Mouse (Mus musculus) limb, embryonic 14.5 days (tissue): ENCODE measurements around the gene Fam187b. TPM values are rescaled to one million over a fixed set of nuclear protein-coding genes. Genes with fewer than 3 reads are reported as not detected.

Experiments
- ATAC-seq: fragments of 200-750 bp; cut with Nextera tagmentation; 2 replicates; pipeline ENCODE4 v1.8.0; 2017; ENCODE audit warnings: low read depth, moderate number of reproducible peaks, moderate TSS enrichment; ENCODE audit not compliant: low FRiP score
- DNase-seq: peaks from one replicate; pipeline ENCODE4 v3.0.0-alpha.2; 2015; ENCODE audit warnings: low spot score
- H3K27ac ChIP-seq: fragments of 300-500 bp; sonication (generic); replicated peaks from 2 replicates; pipeline ENCODE4 v1.5.1; 2014; ENCODE audit warnings: low read depth, mild to moderate bottlenecking, low read length, moderate library complexity, mixed read lengths
- H3K27me3 ChIP-seq: fragments of 300-500 bp; sonication (generic); 2 replicates; pipeline ENCODE4 v1.6.1; 2014; ENCODE audit warnings: low read length, mixed read lengths; ENCODE audit not compliant: control insufficient read depth, insufficient read depth
- H3K36me3 ChIP-seq: fragments of 300-500 bp; sonication (generic); 2 replicates; pipeline ENCODE4 v1.6.1; 2014; ENCODE audit warnings: mild to moderate bottlenecking, low read length, moderate library complexity, mixed read lengths; ENCODE audit not compliant: control insufficient read depth, insufficient read depth
- H3K4me1 ChIP-seq: fragments of 300-500 bp; sonication (generic); 2 replicates; pipeline ENCODE4 v1.6.1; 2014; ENCODE audit warnings: antibody characterized with exemption, low read length, mixed read lengths; ENCODE audit not compliant: control insufficient read depth, insufficient read depth
- H3K4me2 ChIP-seq: fragments of 300-500 bp; sonication (generic); replicated peaks from 2 replicates; pipeline ENCODE4 v1.6.1; 2014; ENCODE audit warnings: low read depth, mild to moderate bottlenecking, low read length, moderate library complexity; ENCODE audit not compliant: severe bottlenecking
- H3K4me3 ChIP-seq: fragments of 300-500 bp; sonication (generic); replicated peaks from 2 replicates; pipeline ENCODE4 v1.5.1; 2014; ENCODE audit warnings: low read length
- H3K9ac ChIP-seq: fragments of 300-500 bp; sonication (generic); 2 replicates; pipeline ENCODE4 v1.6.1; 2014; ENCODE audit warnings: mild to moderate bottlenecking, low read depth, low read length, moderate library complexity; ENCODE audit not compliant: severe bottlenecking
- H3K9me3 ChIP-seq: fragments of 300-500 bp; sonication (generic); 2 replicates; pipeline ENCODE4 v1.6.1; 2016; ENCODE audit warnings: low read length; ENCODE audit not compliant: control insufficient read depth
- POLR2A ChIP-seq: fragments of 200-500 bp; IDR thresholded peaks from 2 replicates; pipeline ENCODE4 v1.8.0; 2012; ENCODE audit warnings: inconsistent platforms, mild to moderate bottlenecking, moderate library complexity, borderline replicate concordance; ENCODE audit not compliant: insufficient read depth, insufficient read length; ENCODE audit errors: extremely low read depth
- WGBS: fragments of 180-500 bp; shearing (Covaris S2); extraction: QIAGEN DNeasy Blood & Tissue Kit; methylation state at CpG from one replicate; pipeline ENCODE4 v1.1.7; 2014; 5-methylcytosine and 5-hydroxymethylcytosine counted together
- polyA plus RNA-seq, 2 experiments: library from polyadenylated mRNA; depleted of rRNA in 1 of 2; stranded (reverse) in 1 of 2; unstranded in 1 of 2; fragments of >200 nt; fragmentation: Nextera tagmentation in 1 of 2; extraction: Ambion mirVana in 1 of 2; gene quantifications; 2 replicates each; pipeline versions ENCODE4 v1.2.1 to v1.2.3; 2012 to 2014

Fam187b gene
- polyA plus RNA-seq, 2 experiments = 1.1 to 1.4 TPM

DNA sequence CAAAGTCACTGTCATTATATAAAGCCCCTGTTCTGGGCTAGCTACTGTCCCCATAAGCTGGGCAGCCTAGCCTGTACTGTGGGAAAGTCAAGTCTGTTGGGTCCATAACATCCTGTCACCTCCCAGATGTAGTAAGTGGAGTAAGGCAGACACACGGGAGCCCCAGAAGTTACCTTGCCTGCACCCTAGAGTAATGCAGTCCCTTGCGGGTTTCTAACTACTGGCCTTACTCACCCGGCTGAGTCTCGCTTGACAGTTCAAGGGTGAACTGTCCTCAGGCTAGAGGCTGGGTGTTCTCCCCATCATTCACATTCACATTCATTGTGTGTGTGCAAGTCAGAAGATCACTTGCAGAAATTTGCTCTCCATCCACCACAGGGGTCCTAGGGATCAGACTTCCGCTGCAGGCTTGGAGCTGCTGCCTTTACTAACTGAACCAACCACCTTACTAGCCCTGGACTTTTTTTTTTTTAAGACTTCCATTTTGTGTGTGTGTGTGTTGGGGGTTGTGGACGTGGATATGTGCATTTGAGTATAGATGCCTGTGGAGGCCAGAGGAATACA, 13.7 kb upstream of the Fam187b start:
- WGBS = 86% methylated on average over 6 of the region's 6 CpGs
- no peak overlapping the region for H3K27ac ChIP-seq
- H3K9ac ChIP-seq = no peak overlapping the region
- no peak for DNase-seq
- H3K36me3 ChIP-seq = peaks cover 24% of the 10 kb centered on the region
- peaks cover 12% of the 10 kb centered on the region for H3K4me1 ChIP-seq
- H3K27me3 ChIP-seq = no peaks in the 10 kb centered on the region
- no peak for TF ChIP-seq POLR2A
- no peak overlapping the region for H3K4me3 ChIP-seq
- ATAC-seq = no peak
- no peaks in the 10 kb centered on the region for H3K9me3 ChIP-seq
- H3K4me2 ChIP-seq = no peak overlapping the region

DNA sequence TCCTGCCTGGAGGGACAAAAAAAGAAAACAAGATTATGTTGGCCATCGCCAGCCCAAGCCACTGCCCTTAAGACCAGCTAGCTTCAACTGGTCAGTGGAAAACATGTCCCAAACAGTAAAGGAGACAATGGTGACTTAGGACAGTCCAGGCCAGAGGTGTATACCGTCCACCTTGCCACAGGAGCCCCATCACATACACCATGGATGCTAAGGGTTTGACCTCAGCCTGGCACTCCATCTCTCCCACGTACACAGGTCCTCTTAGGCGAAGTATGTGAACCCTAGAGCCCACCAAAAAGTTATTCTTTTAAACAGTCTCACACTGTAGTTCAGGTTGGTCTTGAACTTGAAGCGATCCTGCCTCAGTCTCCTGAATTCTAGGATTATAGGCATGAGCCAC, 10.7 kb upstream of the Fam187b start:
- Histone ChIP-seq H3K36me3 (peaks cover 21% of the 10 kb centered on the region), H3K9ac (no peak overlapping the region), H3K4me3 (no peak overlapping the region), H3K4me1 (peaks cover 6% of the 10 kb centered on the region), H3K27ac (no peak overlapping the region), H3K4me2 (no peak overlapping the region), H3K27me3 (no peaks in the 10 kb centered on the region), H3K9me3 (no peaks in the 10 kb centered on the region)
- no peak for DNase-seq
- no peak for TF ChIP-seq POLR2A
- WGBS = 93% methylated on average over 5 of the region's 5 CpGs
- ATAC-seq = no peak

DNA sequence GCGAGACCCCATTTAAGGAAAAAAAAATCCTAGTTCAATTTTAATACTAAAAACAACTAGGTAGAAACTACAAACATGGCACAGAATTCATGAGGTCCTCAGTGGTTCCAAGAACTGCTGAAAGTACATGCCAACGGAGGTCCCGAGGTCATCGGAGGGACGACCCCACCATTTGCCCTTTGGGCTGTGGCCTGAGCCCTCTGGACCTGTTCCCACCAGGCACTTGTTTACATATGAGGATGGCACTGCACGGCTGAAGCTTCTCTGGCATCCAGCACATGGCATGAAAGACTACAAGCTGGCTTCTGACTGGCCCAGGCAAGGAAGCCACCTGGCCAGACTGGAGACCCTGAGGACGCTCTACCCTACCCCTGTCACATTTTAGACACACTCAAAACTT, 9.2 kb upstream of the Fam187b start:
- Histone ChIP-seq H3K9ac (no peak overlapping the region), H3K27me3 (no peaks in the 10 kb centered on the region), H3K36me3 (peaks cover 8% of the 10 kb centered on the region; the same call in 1 of the 2 replicates), H3K4me2 (no peak overlapping the region), H3K4me1 (0 out of 2 replicates have a peak, but pooled peaks cover 1% of the 10 kb centered on the region), H3K4me3 (no peak overlapping the region), H3K9me3 (no peaks in the 10 kb centered on the region), H3K27ac (no peak overlapping the region)
- TF ChIP-seq POLR2A = no peak
- no peak for ATAC-seq
- WGBS = 84% methylated on average over 7 of the region's 7 CpGs
- DNase-seq = no peak

DNA sequence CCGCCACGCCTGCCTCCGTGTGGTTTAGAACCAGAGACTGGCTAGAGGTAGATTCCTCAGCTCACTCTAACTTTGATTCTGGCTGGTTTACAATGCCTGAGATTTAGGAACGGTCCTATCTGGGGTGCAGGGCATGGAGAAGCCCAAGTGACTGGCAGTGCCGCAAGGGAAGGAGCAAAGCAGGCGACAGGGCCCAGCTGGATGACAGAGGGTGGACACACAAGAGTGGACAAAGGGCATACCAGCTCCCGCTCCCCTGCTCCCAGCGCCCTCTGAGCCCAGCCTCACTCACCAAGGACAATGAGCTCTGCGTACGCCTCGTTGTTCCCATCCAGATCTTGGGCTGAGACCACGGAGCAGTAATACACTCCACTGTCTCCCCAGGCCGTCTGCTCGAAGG, 7.9 kb upstream of the Fam187b start:
- no peak overlapping the region for H3K9ac ChIP-seq
- 0 out of 2 replicates have a peak, but pooled peaks cover 4% of the 10 kb centered on the region for H3K4me1 ChIP-seq
- DNase-seq (no peak), ATAC-seq (no peak)
- no peak for TF ChIP-seq POLR2A
- no peak overlapping the region for H3K4me3 ChIP-seq
- H3K36me3 ChIP-seq = no peaks in the 10 kb centered on the region
- no peak overlapping the region for H3K27ac ChIP-seq
- H3K4me2 ChIP-seq = no peak overlapping the region
- H3K9me3 ChIP-seq = no peaks in the 10 kb centered on the region
- no peaks in the 10 kb centered on the region for H3K27me3 ChIP-seq
- WGBS = 89% methylated on average over 14 of the region's 14 CpGs

DNA sequence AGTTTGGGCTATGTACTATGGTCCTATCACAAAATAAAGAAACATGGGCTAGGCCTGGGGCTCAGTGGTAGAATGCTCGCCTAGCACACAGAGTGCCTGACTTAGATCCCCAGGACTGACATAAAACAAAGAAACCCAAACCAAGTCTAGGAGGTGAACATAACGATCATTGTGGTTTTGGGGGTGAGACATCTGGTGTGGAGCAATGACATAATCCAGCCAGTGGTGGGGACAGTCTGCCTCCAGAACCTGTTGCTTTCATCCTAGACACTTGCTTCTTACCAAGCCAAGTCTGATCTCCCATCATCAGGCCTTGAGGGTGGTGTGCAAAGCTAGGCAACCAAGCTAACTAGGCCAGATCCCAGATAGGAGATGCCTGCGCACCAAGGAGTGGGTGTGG, 6.9 kb upstream of the Fam187b start:
- Histone ChIP-seq H3K9me3 (no peaks in the 10 kb centered on the region), H3K36me3 (no peaks in the 10 kb centered on the region), H3K4me2 (no peak overlapping the region), H3K4me3 (no peak overlapping the region), H3K9ac (no peak overlapping the region), H3K27me3 (no peaks in the 10 kb centered on the region), H3K27ac (no peak overlapping the region), H3K4me1 (0 out of 2 replicates have a peak, but pooled peaks cover 4% of the 10 kb centered on the region)
- 57% methylated on average over 3 of the region's 3 CpGs for WGBS
- TF ChIP-seq POLR2A = no peak
- ATAC-seq (no peak), DNase-seq (no peak)
